Mouse (Mus musculus) CD4-positive, CD25-positive, alpha-beta regulatory T cell, adult 2 months (primary cell): Measurements from ENCODE around the gene Drap1.

Experiments used
- DNase-seq: peaks from one replicate; pipeline ENCODE4 v3.0.0-alpha.2; 2012; ENCODE audit warnings: low read depth, low spot score

The Drap1 gene

GRCm38 (mm10) chr19:5424782-5425741 lies at the start of gene Drap1, which contains the start of gene AI837181:
TSS of gene Drap1 (minus strand) at chr19:5424979.
TSS of gene AI837181 (plus strand) at chr19:5425144.
- DNase-seq = peak; percentile 97

DNA sequence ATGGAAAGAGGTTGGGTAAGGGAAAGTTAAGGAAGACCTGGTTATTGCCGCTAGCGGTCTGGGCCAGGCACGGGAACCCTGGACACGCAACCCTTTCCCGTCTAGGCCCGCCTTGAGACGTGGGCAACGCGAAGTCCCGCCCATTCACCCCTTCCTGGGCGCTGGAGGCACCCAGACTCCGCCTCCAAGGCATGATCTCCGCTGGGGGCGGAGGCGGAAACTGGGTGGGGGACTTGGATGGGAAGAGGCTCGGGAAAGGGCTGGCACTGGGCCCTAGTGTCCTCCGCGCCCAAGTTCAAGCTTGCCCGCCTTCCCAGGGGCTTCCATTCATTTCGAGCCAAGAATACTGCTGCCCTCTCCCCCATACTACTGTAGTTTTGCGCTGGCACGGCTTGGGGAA lies 48.9 kb upstream of the Drap1 start, which contains the start of gene Efemp2:
Gene Efemp2 (plus strand): TSS at position 235 of the 400 bp plus-strand sequence.
- peak; percentile 68 for DNase-seq

DNA sequence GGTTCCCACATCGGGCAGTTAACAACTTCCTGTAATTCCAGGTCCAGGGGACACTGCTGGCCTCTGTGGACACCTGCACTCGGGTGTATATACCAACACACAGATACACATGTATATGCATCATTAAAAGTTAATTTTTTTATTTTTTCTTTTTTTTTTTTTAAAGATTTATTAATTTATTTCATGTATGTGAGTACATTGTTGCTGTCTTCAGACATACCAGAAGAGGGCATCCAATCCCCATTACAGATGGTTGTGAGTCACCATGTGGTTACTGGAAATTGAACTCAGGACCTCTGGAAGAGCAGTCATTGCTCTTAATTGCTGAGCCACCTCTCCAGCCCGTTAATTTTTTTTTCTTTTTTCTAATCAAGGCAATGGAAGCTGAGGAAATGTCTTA lies 48.1 kb upstream of the Drap1 start:
- peak; percentile 39 for DNase-seq

GRCm38 (mm10) chr19:5471846-5472245 lies 47.1 kb upstream of the Drap1 start:
- no peak for DNase-seq

DNA sequence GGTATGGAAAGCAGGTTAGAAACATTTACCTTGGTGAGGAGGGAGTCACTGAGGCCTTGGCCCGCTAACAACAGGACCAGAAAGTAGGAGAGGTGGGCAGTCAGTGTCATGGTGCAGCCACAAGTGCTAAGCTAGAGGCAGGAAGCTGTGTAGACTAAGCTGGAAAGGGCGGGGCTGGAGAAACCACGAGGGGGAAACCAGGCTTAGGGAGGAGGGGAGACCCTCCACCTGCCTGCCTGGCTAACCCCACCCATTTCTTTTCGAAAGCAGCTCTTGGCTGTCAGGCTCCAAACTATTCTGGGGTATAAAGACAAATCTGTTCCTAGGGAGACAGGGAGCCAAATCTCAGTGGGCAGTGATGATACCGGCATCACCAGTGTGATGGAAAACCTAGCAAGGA lies 43.6 kb upstream of the Drap1 start, which contains the start of gene Ctsw:
Gene Ctsw (minus strand): TSS at position 134 of the 400 bp plus-strand sequence.
- peak; percentile 72 for DNase-seq

DNA sequence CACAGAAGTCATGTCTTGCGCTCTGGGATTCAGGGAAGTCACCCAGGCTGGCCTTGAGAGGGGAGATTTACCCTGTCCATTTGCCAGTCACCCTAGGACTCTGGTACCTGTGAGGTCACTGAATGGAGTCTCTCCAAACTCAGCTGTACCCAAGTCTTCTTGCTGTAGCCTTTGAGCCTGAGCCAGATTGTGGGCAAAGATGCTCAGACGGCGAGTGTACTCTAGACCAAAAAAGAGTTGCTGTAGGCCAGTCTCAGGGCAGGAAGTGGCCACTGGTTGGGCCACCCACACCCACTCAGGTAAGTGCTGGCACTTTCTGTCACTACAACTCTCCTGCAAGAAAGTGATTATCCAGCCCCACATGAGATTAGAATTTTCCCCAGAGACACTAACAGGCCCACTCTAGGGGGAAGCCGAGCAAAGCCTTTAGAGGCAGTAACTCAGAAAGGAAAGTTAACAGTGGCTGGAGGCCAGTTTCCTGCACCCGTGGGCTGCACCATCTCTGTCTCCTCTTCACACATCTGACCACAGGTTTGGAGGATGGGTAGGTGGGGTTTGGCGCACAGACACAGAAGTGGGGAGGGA lies 42.2 kb upstream of the Drap1 start:
- DNase-seq = no peak

DNA sequence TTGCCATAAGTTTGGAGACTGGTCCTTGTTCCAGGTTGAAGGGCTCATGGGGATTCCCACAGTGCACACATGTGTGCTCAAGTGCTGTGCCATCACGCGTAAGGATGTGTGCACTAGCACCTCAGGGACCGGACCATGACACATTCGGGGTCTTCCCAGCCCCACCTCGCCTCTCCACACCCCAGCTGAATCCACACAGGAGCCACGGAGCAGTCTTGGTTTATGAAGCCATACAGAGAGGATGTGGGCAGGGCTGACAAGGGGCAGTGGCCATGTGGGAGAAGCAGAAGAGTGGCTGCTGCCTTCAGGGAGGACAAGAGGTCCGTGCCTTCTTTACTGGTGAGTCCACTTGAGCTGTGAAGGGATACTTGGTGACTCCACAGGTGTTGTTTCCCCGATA lies 40.3 kb upstream of the Drap1 start:
- DNase-seq = no peak

- peak; percentile 76 for DNase-seq
Measured at GRCm38 (mm10) chr19:5463791-5464562, 39.2 kb upstream of the Drap1 start.

DNA sequence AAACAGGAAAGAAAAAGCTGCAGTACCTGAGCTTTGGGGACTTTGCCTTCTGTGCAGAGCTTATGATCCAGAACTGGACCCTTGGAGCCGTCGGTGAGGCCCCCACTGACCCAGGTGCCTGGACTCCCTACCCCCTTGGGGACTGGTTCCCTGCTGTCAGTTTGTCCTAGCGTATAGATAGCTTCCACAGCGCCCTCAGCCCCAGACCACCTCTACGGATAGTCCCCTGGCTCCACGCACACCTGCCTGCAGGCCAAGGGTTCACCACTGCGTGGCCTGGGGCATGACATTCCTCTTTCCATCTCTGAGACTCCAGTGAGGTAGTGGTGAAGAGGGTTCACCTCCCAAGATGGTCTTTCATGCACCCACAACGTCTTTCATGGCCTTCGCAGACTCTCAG lies 38.4 kb upstream of the Drap1 start:
- DNase-seq = no peak

DNA sequence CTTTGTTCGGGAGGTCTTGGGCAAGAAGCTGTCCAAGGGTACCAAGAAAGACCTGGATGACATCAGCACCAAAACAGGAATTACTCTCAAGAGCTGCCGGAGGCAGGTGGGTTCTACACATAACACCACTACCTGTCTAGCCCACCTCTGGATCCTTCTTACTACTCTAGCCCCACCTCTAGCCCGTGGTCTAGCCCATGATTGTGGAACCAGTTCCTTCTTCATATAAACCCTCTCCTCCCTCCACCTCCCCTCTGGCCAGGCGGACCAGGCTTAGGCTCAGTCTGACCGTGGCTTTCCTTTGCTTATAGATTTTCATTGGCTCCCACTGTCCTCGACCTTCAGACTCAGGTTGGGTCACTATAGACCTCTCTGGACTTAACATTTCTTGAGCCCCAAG lies 36.6 kb upstream of the Drap1 start:
- DNase-seq = no peak

DNA sequence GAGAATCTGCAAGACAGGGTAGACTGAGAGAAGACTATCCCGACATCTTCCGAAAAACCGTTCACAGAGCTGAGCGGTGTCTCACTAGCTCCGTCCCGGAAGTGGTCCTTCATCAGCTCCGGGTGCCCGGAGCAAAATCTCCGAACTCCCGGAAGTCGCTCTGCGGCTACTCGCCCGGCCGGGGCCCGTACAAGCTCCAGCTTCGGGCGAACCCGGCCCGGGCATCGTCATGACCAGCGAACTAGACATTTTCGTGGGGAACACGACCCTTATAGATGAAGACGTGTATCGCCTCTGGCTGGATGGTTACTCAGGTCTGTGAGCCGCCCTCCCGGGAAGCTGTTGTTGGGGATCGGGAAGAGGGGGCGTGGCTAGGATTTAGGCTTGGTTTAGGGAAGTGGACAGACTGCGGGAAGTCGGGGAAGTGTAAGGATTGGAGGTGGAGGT lies 35.7 kb upstream of the Drap1 start, which contains the start of gene Fibp:
Gene Fibp (plus strand): TSS at position 151 of the 447 bp plus-strand sequence.
- peak; percentile 89 for DNase-seq

- no peak for DNase-seq
Measured at GRCm38 (mm10) chr19:5459896-5460295, 35.1 kb upstream of the Drap1 start.

DNA sequence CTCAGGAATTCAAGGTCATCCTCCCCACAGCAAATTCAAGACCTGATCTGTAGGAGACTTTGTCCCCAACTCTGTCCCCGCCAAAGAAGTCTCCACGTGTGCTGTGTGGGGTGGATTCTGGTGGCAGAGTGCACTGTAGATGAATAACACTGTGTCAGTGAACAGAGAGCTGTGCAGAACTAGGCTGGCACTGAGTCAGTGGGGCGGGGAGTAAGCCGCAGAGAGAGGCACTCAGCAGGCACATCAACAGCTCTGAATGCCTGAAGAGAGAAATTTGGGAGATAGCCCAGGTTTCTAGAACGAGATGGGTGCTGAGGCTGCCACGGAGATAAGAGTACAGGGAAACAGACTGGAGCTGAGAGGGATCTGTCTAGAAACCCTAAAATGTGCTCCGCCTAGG lies 34.2 kb upstream of the Drap1 start:
- no peak for DNase-seq

DNA sequence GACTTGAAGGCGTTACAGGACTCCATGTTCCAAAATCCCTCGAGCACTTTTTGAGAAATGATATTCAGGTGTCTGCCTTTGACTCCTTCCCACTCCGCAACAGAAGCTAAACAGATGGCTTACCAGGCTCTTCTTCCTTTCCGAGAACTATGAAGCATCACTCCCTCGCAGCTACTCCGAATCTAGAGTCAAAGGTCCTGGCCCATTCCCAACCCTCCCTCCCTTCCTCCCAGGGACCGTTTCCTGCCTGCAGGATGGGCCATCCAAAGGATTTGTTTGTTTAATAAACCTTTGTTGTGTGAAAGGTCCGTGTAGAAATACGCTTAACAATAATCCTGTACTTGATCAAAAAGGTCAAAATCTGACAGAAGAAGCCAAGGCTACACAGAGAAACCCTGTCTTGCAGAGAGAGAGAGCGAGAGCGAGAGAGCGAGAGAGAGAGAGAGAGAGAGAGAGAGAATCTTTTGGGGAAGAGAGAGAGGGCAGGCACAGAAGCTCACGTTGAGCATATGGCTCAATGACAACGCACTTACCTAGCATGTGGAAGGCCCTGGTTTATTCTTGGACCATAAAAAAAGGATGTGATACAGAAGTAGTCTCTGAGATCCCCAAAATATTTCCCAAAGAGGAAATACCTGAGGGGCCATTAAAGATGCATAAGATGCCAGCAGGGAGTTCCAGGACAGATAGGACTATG lies 33.1 kb upstream of the Drap1 start, which contains the start of gene Ccdc85b:
Gene Ccdc85b (minus strand): TSS at position 149 of the 697 bp plus-strand sequence.
- no peak for DNase-seq

DNA sequence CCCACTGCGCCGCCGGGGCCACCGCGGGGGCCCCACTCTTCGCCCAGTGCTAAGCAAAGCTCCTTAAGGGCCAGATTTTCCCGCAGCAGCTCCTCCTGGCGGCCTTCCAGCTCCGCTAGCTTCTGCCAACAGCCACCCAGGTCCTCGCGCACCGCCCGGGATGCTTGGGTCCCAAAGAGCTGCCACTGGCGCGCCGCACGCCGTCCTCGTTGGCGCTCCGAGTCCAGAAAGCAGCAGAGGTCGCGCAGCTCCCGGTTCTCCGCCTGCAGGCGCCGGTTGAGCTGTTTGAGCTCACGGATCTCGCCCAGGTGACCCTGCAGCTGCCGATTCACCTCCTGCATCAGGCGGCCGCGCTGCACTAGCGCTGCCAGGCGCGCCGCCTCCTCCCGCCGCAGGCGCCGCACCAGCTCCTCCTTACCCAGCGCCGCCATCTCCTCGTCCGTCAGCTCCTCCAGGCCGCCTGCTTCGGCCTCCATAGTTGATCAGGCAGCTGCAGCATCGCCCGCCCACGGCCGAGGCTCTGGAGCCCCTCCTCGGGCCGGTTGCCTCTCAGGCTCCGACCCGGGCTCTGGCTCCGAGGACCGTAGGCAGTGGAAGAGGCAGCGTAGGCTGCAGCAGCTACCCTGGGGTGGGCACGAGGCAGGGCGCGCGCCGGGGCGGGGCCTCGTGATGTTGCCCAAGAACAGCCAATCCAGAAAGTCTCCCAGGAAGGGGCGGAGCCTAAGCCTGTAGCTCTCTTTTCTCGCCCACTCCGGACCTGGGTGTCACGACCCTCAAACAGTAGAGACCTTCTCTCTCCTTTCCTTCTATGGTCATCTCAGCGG lies 32.4 kb upstream of the Drap1 start:
- peak; percentile 94 for DNase-seq

DNA sequence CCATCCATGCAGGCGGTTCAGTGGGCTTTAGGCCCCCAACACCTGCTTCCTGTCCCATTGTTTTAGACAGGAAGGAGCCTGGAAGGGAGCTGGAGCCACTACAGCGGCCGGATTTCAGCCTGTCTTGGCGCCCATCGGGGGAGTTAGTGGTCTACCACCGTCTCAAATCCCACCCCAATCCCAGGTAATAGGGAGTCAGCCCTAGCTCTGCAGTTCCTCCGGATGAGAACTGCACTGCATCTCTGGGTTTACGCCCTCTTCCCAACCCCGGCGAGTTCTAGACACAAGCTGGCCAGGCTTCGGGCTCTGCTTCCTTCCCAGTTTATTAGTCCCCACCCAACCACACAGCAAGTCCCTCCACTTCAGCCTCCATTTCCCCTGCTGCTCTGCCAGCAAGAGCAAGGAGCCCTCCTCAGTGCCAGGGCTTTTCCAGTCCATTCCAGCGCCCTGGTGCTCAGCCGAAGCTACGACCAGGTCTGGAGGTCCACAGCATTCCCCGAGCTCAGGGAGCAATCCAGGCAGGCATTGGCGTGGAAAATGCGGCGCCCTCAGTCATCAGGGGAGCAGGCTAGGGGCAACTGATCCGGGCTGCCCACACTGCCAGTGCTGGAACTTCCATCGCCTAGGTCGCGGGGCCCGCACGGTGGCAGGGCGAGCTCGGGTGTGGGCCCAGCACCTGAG lies 31.6 kb upstream of the Drap1 start:
- no peak for DNase-seq

DNA sequence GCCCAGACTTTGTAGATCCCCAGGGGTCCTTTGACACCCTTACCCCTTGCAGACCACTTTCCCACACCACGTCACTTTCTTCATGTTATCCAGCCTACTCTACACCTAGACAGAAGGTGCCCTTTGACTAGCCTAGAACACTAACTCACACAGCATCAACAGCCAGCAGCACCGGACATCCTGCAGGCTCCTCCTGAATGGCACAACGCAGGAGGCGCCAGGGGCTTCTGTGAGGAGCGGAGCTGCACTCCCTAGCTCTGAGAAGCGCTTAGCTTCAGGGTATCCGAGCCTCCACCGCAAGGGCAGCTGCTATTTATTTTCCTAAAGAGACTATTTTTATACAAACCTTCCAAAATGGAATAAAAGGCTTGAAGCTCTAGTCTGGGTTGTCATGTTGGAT lies 30.8 kb upstream of the Drap1 start:
- no peak for DNase-seq

DNA sequence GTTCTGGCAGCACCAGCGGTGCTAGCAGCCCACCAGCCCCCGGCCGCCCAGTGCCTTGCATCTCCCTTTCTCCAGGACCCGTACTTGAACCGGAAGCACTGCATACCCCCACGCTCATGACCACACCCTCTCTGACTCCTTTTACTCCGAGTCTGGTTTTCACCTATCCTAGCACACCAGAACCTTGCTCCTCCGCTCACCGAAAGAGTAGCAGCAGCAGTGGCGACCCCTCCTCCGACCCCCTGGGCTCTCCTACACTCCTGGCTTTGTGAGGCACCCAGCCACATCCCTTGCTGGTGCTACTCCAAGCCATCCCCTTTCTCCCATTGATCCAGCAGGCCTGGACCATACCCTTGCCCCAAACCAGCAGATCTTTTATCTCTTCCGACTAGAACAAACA lies 30.3 kb upstream of the Drap1 start:
- no peak for DNase-seq

DNA sequence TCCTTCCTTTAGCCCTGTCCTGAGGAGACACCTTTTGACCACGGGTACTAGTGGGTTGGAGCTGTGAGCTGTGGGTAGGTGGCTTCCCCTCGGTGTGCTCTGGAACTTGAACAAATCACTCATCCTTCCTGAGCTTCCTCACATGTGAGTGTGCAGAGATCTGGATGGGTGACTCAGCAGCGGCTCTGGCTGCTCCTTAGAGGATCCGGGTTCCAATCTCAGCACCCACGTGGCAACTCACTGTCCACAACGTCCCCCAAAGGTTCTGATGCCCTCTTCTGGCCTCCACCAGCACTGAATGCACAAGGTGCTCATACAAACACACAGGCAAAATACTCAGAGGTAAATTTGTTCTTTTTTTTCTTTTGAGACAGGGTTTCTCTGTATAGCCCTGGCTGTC lies 27.0 kb upstream of the Drap1 start:
- no peak for DNase-seq

DNA sequence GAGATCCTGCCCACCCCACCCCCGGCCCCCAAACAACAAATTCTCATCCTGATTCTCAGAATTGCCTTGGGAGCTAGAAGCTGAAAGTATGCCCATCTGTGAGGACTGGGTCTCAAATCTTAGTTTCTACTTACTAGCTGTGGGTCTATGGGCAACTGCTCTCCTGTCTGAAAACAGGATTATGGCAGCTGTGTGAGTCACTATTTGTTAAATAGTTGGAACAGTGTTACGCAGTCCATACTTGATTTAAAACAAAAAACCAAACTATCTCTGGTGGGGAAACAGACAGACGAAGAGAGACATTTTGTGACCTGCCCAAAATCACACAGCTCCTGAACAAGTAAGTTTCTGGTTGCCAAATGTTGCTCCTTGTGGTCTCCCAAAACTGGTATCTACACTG lies 24.9 kb upstream of the Drap1 start:
- no peak for DNase-seq
